Mouse (Mus musculus) liver, embryonic 14.5 days (tissue): Measurements from ENCODE around the gene Abcg1. TPM values are rescaled to one million over a fixed set of nuclear protein-coding genes. Genes with fewer than 3 reads are reported as not detected.

ENCODE experiments used
- ATAC-seq: fragments of 200-750 bp; cut with Nextera tagmentation; 2 replicates; pipeline ENCODE4 v1.8.0; 2017; ENCODE audit warnings: moderate number of reproducible peaks, mild to moderate bottlenecking, moderate library complexity; ENCODE audit not compliant: insufficient read depth
- DNase-seq, 3 experiments: peaks; one replicate each; pipeline ENCODE4 v3.0.0-alpha.2; 2012 to 2013; ENCODE audit warnings: low read depth in 3 of 3, low spot score in 3 of 3
- H3K27ac ChIP-seq: fragments of 300-500 bp; sonication (generic); 2 replicates; pipeline ENCODE4 v1.5.1; 2014; ENCODE audit warnings: moderate library complexity, mild to moderate bottlenecking, control low read depth, inconsistent platforms
- H3K27me3 ChIP-seq: fragments of 300-500 bp; sonication (generic); 2 replicates; pipeline ENCODE4 v1.6.1; 2014; ENCODE audit warnings: mild to moderate bottlenecking, low read length, moderate library complexity; ENCODE audit not compliant: control insufficient read depth, insufficient read depth
- H3K36me3 ChIP-seq: fragments of 300-500 bp; sonication (generic); replicated peaks from 2 replicates; pipeline ENCODE4 v1.6.1; 2014; ENCODE audit warnings: low read depth; ENCODE audit not compliant: control insufficient read depth, insufficient read depth
- H3K4me1 ChIP-seq, 2 experiments: fragments of 200-500 bp in 1 of 2; fragments of 300-500 bp in 1 of 2; sonication (generic) in 1 of 2; replicated peaks; 2 replicates each; pipeline ENCODE4 v1.6.1; 2012 to 2014; ENCODE audit warnings: antibody characterized with exemption in 1 of 2, inconsistent platforms in 1 of 2, low read length in 1 of 2; ENCODE audit not compliant: control insufficient read depth in 2 of 2, insufficient read depth in 2 of 2
- H3K4me2 ChIP-seq: fragments of 300-500 bp; sonication (generic); 2 replicates; pipeline ENCODE4 v1.6.1; 2014; ENCODE audit warnings: low read depth, mild to moderate bottlenecking, control low read depth, moderate library complexity
- H3K4me3 ChIP-seq, 2 experiments: fragments of 200-500 bp in 1 of 2; fragments of 300-500 bp in 1 of 2; sonication (generic) in 1 of 2; 2 replicates each; pipeline ENCODE4 v1.5.1; 2012 to 2014; ENCODE audit warnings: low read depth in 2 of 2, low read length in 2 of 2, mild to moderate bottlenecking in 2 of 2, control low read depth in 1 of 2, inconsistent platforms in 1 of 2, moderate library complexity in 1 of 2; ENCODE audit not compliant: insufficient read depth in 1 of 2
- H3K9ac ChIP-seq: fragments of 300-500 bp; sonication (generic); replicated peaks from 2 replicates; pipeline ENCODE4 v1.6.1; 2014; ENCODE audit warnings: mild to moderate bottlenecking, control low read depth, moderate library complexity
- H3K9me3 ChIP-seq: fragments of 300-500 bp; sonication (generic); 2 replicates; pipeline ENCODE4 v1.6.1; 2016; ENCODE audit warnings: low read length, mixed read lengths; ENCODE audit not compliant: control insufficient read depth
- CTCF ChIP-seq: IDR thresholded peaks from 2 replicates; pipeline ENCODE4 v1.5.1; 2016; ENCODE audit warnings: antibody characterized with exemption, low read depth, control low read depth
- EP300 ChIP-seq: IDR thresholded peaks from 2 replicates; pipeline ENCODE4 v1.6.1; 2016; ENCODE audit warnings: antibody characterized with exemption, low read depth
- WGBS: fragments of 180-500 bp; shearing (Covaris S2); extraction: QIAGEN DNeasy Blood & Tissue Kit; methylation state at CpG from one replicate; pipeline ENCODE4 v1.1.7; 2014; ENCODE audit not compliant: insufficient replicate concordance; 5-methylcytosine and 5-hydroxymethylcytosine counted together
- polyA plus RNA-seq, 2 experiments: library from polyadenylated mRNA; depleted of rRNA in 1 of 2; stranded (reverse) in 1 of 2; unstranded in 1 of 2; fragments of >200 nt; fragmentation: Nextera tagmentation in 1 of 2; extraction: Ambion mirVana in 1 of 2; gene quantifications; 2 replicates each; pipeline versions ENCODE4 v1.2.1 to v1.2.3; 2012 to 2014

Gene Abcg1
- polyA plus RNA-seq, 2 experiments = 1.6 to 6.1 TPM

GRCm38 (mm10) chr17:31108388-31108787, 50.9 kb downstream of the Abcg1 start:
- Histone ChIP-seq H3K36me3 (no peaks in the 10 kb centered on the region), H3K27me3 (no peaks in the 10 kb centered on the region), H3K9me3 (no peaks in the 10 kb centered on the region), H3K27ac (no peak overlapping the region), H3K4me1 (peaks cover 0 to 4% of the 10 kb centered on the region in 2 experiments; a peak in 1 of 4 replicates), H3K4me2 (no peak overlapping the region), H3K9ac (no peak overlapping the region), H3K4me3 (no peak overlapping the region)
- ATAC-seq (no peak), DNase-seq (no peak)
- 83% methylated on average over 15 of the region's 15 CpGs for WGBS
- TF ChIP-seq CTCF = no peak

DNA sequence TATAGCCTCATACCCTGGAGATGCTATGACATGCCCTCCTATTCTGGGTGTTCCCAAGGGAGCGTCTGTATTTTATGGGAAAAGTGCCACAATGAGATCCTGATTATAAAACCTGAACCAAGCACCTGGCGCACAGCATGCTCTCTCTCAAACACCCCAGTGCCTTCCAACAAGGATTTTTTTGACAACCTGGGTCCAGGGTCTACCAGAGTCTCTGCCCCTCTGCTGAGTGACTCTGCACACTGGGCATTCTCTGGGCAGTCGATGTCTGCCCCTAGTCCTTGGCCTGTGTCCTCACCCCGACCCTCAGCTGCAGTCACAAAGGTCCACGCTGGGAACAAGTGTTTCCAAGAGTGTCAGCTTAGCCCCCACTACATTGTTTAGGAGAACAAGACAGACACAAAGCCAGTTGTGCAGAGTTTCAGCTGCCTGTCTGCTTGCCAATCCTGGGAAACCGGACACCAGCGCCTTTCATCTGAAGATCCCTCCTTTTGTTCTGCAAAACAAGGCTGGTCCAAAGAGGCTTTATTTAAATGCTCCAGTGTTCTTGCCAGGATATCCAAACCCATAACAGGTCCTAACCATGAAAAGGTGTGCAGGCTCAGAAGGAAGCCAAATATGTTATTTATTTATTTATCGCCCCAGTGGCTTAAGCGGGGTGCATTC, 55.8 kb downstream of the Abcg1 start:
- TF ChIP-seq EP300 (no peak), CTCF (no peak)
- no peak overlapping the region for H3K4me3 ChIP-seq
- H3K36me3 ChIP-seq = no peaks in the 10 kb centered on the region
- no peak for DNase-seq
- WGBS = 67% methylated on average over 9 of the region's 9 CpGs
- no peak overlapping the region for H3K27ac ChIP-seq
- no peak for ATAC-seq
- H3K9me3 ChIP-seq = no peaks in the 10 kb centered on the region
- peaks cover 0 to 5% of the 10 kb centered on the region in 2 experiments; a peak in 2 of 4 replicates for H3K4me1 ChIP-seq
- H3K4me2 ChIP-seq = no peak overlapping the region
- no peaks in the 10 kb centered on the region for H3K27me3 ChIP-seq
- no peak overlapping the region for H3K9ac ChIP-seq

DNA sequence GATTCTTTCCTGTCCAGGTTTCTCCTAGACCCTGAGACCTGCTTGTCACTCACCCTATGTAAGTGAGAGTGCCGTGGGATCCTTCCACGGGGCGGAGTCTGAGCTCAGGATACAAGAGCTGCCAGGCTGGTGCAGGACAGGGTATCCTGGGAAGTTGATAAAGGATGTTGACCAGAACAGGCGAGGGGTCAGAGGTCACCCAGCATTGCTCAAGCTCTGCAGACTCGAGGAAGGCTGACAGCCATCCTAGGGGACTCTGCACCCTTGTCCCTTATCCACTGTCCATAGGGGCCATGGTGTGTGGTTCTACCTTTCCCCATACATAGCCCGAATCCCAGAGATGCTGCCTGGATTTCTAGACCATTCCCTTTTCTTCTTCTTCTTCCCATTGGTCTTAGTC, 58.6 kb downstream of the Abcg1 start:
- WGBS = 52% methylated on average over 6 of the region's 6 CpGs
- H3K36me3 ChIP-seq = no peaks in the 10 kb centered on the region
- ATAC-seq = no peak; the same call in 1 of the 2 replicates
- no peak for DNase-seq
- peaks cover 0 to 7% of the 10 kb centered on the region in 2 experiments; a peak in 2 of 4 replicates for H3K4me1 ChIP-seq
- H3K27ac ChIP-seq = no peak overlapping the region
- TF ChIP-seq CTCF = no peak
- H3K9ac ChIP-seq = no peak overlapping the region
- H3K4me3 ChIP-seq = no peak overlapping the region
- H3K4me2 ChIP-seq = no peak overlapping the region
- H3K9me3 ChIP-seq = no peaks in the 10 kb centered on the region
- H3K27me3 ChIP-seq = no peaks in the 10 kb centered on the region

GRCm38 (mm10) chr17:31117946-31118345, 60.5 kb downstream of the Abcg1 start:
- 58% methylated on average over 5 of the region's 5 CpGs for WGBS

GRCm38 (mm10) chr17:31119429-31119828, 62.0 kb downstream of the Abcg1 start:
- DNase-seq (peak; percentile 51 to 57 (median 57)), ATAC-seq (peak; percentile 50)
- Histone ChIP-seq H3K4me2 (no peak overlapping the region), H3K27me3 (no peaks in the 10 kb centered on the region), H3K9me3 (no peaks in the 10 kb centered on the region), H3K4me1 (peaks cover 0 to 10% of the 10 kb centered on the region in 2 experiments; a peak in 3 of 4 replicates), H3K36me3 (no peaks in the 10 kb centered on the region), H3K4me3 (no peak overlapping the region), H3K27ac (no peak overlapping the region), H3K9ac (no peak overlapping the region)
- 1% methylated on average over 7 of the region's 7 CpGs for WGBS
- TF ChIP-seq CTCF = peak; percentile 97
- TF ChIP-seq EP300 = no peak

More at GRCm38 (mm10) chr17:31117946-31118345, 60.5 kb downstream of the Abcg1 start:
- no peaks in the 10 kb centered on the region for H3K27me3 ChIP-seq
- H3K4me1 ChIP-seq = peaks cover 0 to 10% of the 10 kb centered on the region in 2 experiments; a peak in 3 of 4 replicates
- DNase-seq (no peak), ATAC-seq (no peak)
- H3K9me3 ChIP-seq = no peaks in the 10 kb centered on the region
- no peak for TF ChIP-seq CTCF
- no peak for TF ChIP-seq EP300
- no peak overlapping the region for H3K4me3 ChIP-seq
- H3K36me3 ChIP-seq = no peaks in the 10 kb centered on the region
- H3K27ac ChIP-seq = no peak overlapping the region
- H3K4me2 ChIP-seq = no peak overlapping the region
- no peak overlapping the region for H3K9ac ChIP-seq
